ENCODE assay signal across 9 mouse cellular contexts in genomic region chr19:44363529-44363928, GRCm38 (mm10). TPM values are rescaled to one million over a fixed set of nuclear protein-coding genes. Genes with fewer than 3 reads are reported as not detected.
DNase-seq lines count a peak whose midpoint lies in the region; ATAC-seq and TF ChIP-seq lines count a peak whose summit lies in the region.
"Had no signal": no experiment of that assay in that cellular context is flagged by ENCODE, and none has a peak within 500 bp of the region (broad histone marks: within the 10 kb centered on the region; RNA-seq: fewer than 3 reads in every experiment).

No protein-coding gene starts in this region.

- peak; percentile 91 for TF ChIP-seq CTCF in layer of hippocampus, adult 2 months (conservative IDR thresholded peaks at IDR 0.05)
- TF ChIP-seq CTCF in lung, embryonic 14.5 days (IDR thresholded peaks at IDR 0.05; ENCODE audit: low read depth) = peak; percentile 92

- H3K27me3 ChIP-seq in lung, embryonic 14.5 days (ENCODE audit: insufficient read depth, low read length) = no peaks in the 10 kb centered on the region

- no peak overlapping the region for H3K27ac ChIP-seq in layer of hippocampus, adult 2 months
- H3K27ac ChIP-seq in lung, embryonic 14.5 days (ENCODE audit: low read depth) = no peak overlapping the region
- H3K27ac ChIP-seq: macrophage had no signal

- no peaks in the 10 kb centered on the region for H3K9me3 ChIP-seq in lung, embryonic 14.5 days (ENCODE audit: low read depth, low read length)

- ATAC-seq in lung, embryonic 14.5 days (ENCODE audit: insufficient read depth) = no peak

- WGBS in lung, embryonic 14.5 days = 23% methylated on average over 13 of the region's 13 CpGs

- no peaks in the 10 kb centered on the region for H3K4me1 ChIP-seq in lung, embryonic 14.5 days (ENCODE audit: insufficient read depth)

- H3K36me3 ChIP-seq in lung, embryonic 14.5 days (ENCODE audit: insufficient read depth) = no peaks in the 10 kb centered on the region

- H3K4me2 ChIP-seq in lung, embryonic 14.5 days = no peak overlapping the region

- peak; percentile 77 for DNase-seq in CD4-positive, CD25-positive, alpha-beta regulatory T cell, adult 2 months (ENCODE audit: low read depth, low spot score)
- DNase-seq in ZHBTc4 (ENCODE audit: low read depth, low spot score) = peak; percentile 97
- DNase-seq in embryo, embryonic 10 days (ENCODE audit: low spot score) = peak; percentile 93
- DNase-seq in heart, adult 8-10 months (ENCODE audit: low spot score) = peak; percentile 31
- peak; percentile 56 to 70 for DNase-seq in layer of hippocampus, adult 2 months (ENCODE audit: low spot score in 2 of 2)
- peak; percentile 83 for DNase-seq in lung, embryonic 14.5 days
- DNase-seq in right cerebral cortex, adult 2 months (ENCODE audit: low spot score in 2 of 2) = peak; percentile 70 to 75
- DNase-seq in urinary bladder, postnatal 14 days (ENCODE audit: low spot score) = peak; percentile 70

- no peak overlapping the region for H3K9ac ChIP-seq in lung, embryonic 14.5 days

- H3K4me3 ChIP-seq in layer of hippocampus, adult 2 months = no peak overlapping the region
- no peak overlapping the region for H3K4me3 ChIP-seq in lung, embryonic 14.5 days (ENCODE audit: low read depth, low read length)

RNA-seq across cellular contexts. Expression of gene Scd4, which starts 30.6 kb away (rescaled TPM):
- 1 to 10 TPM; 2.6 to 5.1 (median 3.1) TPM for total RNA-seq in heart, adult 8-10 months (2022)
- 1 to 10 TPM; 2.3 to 2.5 TPM for total RNA-seq in layer of hippocampus, adult 2 months (2021)
- 0.15 TPM in 1 of 2 replicates, not detected in the other for polyA plus RNA-seq in lung, embryonic 14.5 days (2014; fragmentation: Nextera tagmentation; extraction: Ambion mirVana)

RNA-seq across cellular contexts. Expression of gene Scd1, which starts 44.1 kb away (rescaled TPM):
- total RNA-seq in heart, adult 8-10 months (2022) = 10 to 100 TPM; 14.9 to 24.2 (median 20.9) TPM
- total RNA-seq in layer of hippocampus, adult 2 months (2021) = 100 to 1,000 TPM; 139 TPM
- polyA plus RNA-seq in lung, embryonic 14.5 days (2014; fragmentation: Nextera tagmentation; extraction: Ambion mirVana) = 2.7 and 3.1 TPM in 2 replicates

Comparison
In these comparisons a context has a peak if more than half of its experiments do, and no peak if none do; other contexts are left out.
1. DNase-seq: peak in every context shown above with its lines; median percentile 97 in ZHBTc4; 93 in embryo, embryonic 10 days; 83 in lung, embryonic 14.5 days; 77 in CD4-positive, CD25-positive, alpha-beta regulatory T cell, adult 2 months; 72 in right cerebral cortex, adult 2 months; 70 in urinary bladder, postnatal 14 days; 63 in layer of hippocampus, adult 2 months; 31 in heart, adult 8-10 months.
2. RNA of gene Scd1, which starts 44.1 kb away (total RNA-seq): 139 TPM in layer of hippocampus, adult 2 months; 14.9 to 24.2 TPM in heart, adult 8-10 months; every median in the first group is over 4 times any median in the second.